24 mouse cellular contexts compared by ENCODE assay signal in the genomic region with DNA sequence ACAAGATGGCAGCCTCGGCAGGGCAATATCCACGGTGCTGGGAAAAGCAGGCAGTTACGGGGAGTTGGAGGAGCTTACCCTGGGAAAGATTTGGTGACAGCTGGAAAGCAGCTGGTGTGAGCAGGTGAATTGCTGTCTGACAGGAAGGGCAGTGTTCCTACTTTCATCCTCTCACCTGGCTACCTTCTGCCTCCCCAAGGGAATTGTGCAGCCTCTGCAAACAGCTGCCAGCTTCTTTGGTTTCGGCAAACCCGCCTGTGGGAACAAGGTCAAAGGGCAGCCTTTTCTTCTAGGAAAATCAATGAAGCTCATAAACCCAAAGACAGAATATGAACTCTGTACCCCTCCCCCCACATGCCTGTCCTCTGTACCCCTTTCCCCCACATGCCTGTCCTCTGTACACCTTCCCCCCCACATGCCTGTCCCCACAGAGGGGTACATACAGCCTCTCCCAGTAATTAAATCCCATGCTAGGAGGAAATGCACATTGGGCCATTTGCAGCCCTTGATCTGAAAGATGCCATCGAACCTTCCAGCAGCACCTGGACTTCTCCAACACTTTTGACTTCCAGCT.
A peak's percentile ranks its signal among the peaks of the same experiment; 100 is the strongest.
DNase-seq lines count a peak whose midpoint lies in the region; ATAC-seq and TF ChIP-seq lines count a peak whose summit lies in the region.
"Had no signal": no experiment of that assay in that cellular context is flagged by ENCODE, and none has a peak within 500 bp of the region (broad histone marks: within the 10 kb centered on the region; RNA-seq: fewer than 3 reads in every experiment).

No protein-coding gene starts in this region.

- TF ChIP-seq CTCF in kidney, adult 2 months (conservative IDR thresholded peaks at IDR 0.05; ENCODE audit: insufficient read depth, insufficient read length, low read depth, low read length) = no peak

- no peaks in the 10 kb centered on the region for H3K27me3 ChIP-seq in kidney, adult 2 months (replicated peaks; ENCODE audit: control insufficient read depth, insufficient read depth, low read length)
- no peaks in the 10 kb centered on the region for H3K27me3 ChIP-seq in kidney, embryonic 15.5 days
- H3K27me3 ChIP-seq in embryonic facial prominence, embryonic 10.5 days (replicated peaks; ENCODE audit: low read depth, poor library complexity, severe bottlenecking) = no peaks in the 10 kb centered on the region
- H3K27me3 ChIP-seq in limb, embryonic 10.5 days (ENCODE audit: low read depth, poor library complexity, severe bottlenecking) = no peaks in the 10 kb centered on the region
- H3K27me3 ChIP-seq: embryonic facial prominence, embryonic 13.5 days; lung, embryonic 15.5 days; midbrain, embryonic 12.5 days had no signal

- peak; percentile 16 for DNase-seq in embryo, embryonic 10 days (ENCODE audit: low spot score)
- no peak for DNase-seq in embryo, embryonic 9.5 days (ENCODE audit: extremely low spot score)
- peak; percentile 80 for DNase-seq in kidney, adult 2 months
- peak; percentile 18 for DNase-seq in embryonic facial prominence, embryonic 10.5 days (ENCODE audit: low spot score)
- peak; percentile 51 for DNase-seq in limb, embryonic 10.5 days (ENCODE audit: low spot score)
- no peak for DNase-seq in gastrocnemius, postnatal 14 days
- no peak for DNase-seq in cerebellum, postnatal 4 days (ENCODE audit: low spot score in 2 of 2)
- DNase-seq: adrenal gland, postnatal 10 days; cerebellum, adult 2 months; cerebellum, postnatal 36 days; gastrocnemius, postnatal 10 days; heart, adult 11 months; kidney, postnatal 25 days; layer of hippocampus, postnatal 36 days; lung, postnatal 4 days; thymus, adult 18-20 months had no signal

- no peak overlapping the region for H3K27ac ChIP-seq in kidney, adult 2 months (ENCODE audit: insufficient read depth, low read depth, low read length)
- H3K27ac ChIP-seq in kidney, embryonic 15.5 days = no peak overlapping the region
- no peak overlapping the region for H3K27ac ChIP-seq in embryonic facial prominence, embryonic 10.5 days (replicated peaks)
- H3K27ac ChIP-seq in limb, embryonic 10.5 days = peak overlapping the region; percentile 26; the same call in 1 of the 2 replicates
- H3K27ac ChIP-seq: embryonic facial prominence, embryonic 13.5 days; liver, embryonic 15.5 days; lung, embryonic 15.5 days; midbrain, embryonic 12.5 days; neural tube, embryonic 15.5 days had no signal

- no peak overlapping the region for H3K9ac ChIP-seq in kidney, embryonic 15.5 days
- H3K9ac ChIP-seq: embryonic facial prominence, embryonic 13.5 days; liver, embryonic 15.5 days; lung, embryonic 15.5 days; midbrain, embryonic 12.5 days; neural tube, embryonic 15.5 days had no signal

- TF ChIP-seq POLR2A in kidney, adult 2 months (IDR thresholded peaks at IDR 0.05; ENCODE audit: low read depth, low read length) = no peak

- H3K4me3 ChIP-seq in kidney, adult 2 months (ENCODE audit: insufficient read depth, low read depth, low read length) = no peak overlapping the region
- no peak overlapping the region for H3K4me3 ChIP-seq in kidney, embryonic 15.5 days (replicated peaks)
- H3K4me3 ChIP-seq in embryonic facial prominence, embryonic 10.5 days = no peak overlapping the region
- no peak overlapping the region for H3K4me3 ChIP-seq in limb, embryonic 10.5 days
- H3K4me3 ChIP-seq: embryonic facial prominence, embryonic 13.5 days; liver, embryonic 15.5 days; lung, embryonic 15.5 days; midbrain, embryonic 12.5 days; neural tube, embryonic 15.5 days had no signal

- ATAC-seq in kidney, embryonic 15.5 days (replicated peaks; ENCODE audit: low FRiP score) = no peak
- ATAC-seq: forebrain, embryonic 14.5 days had no signal

- H3K36me3 ChIP-seq in kidney, adult 2 months (ENCODE audit: control insufficient read depth, insufficient read depth, low read length) = no peaks in the 10 kb centered on the region
- H3K36me3 ChIP-seq in kidney, embryonic 15.5 days = no peaks in the 10 kb centered on the region
- H3K36me3 ChIP-seq in embryonic facial prominence, embryonic 10.5 days (replicated peaks) = no peaks in the 10 kb centered on the region
- no peaks in the 10 kb centered on the region for H3K36me3 ChIP-seq in limb, embryonic 10.5 days
- H3K36me3 ChIP-seq: embryonic facial prominence, embryonic 13.5 days; liver, embryonic 15.5 days; lung, embryonic 15.5 days; midbrain, embryonic 12.5 days; neural tube, embryonic 15.5 days had no signal

- no peak overlapping the region for H3K4me2 ChIP-seq in kidney, embryonic 15.5 days
- H3K4me2 ChIP-seq: embryonic facial prominence, embryonic 13.5 days; heart, embryonic 11.5 days; liver, embryonic 15.5 days; lung, embryonic 15.5 days; midbrain, embryonic 12.5 days; neural tube, embryonic 15.5 days had no signal

- intact Hi-C loops in gastrocnemius, postnatal 14 days (cut with DNase I; ENCODE audit: low total_unique reads) = no loop called here

- H3K9me3 ChIP-seq in kidney, embryonic 15.5 days (replicated peaks) = no peaks in the 10 kb centered on the region
- H3K9me3 ChIP-seq in embryonic facial prominence, embryonic 10.5 days = no peaks in the 10 kb centered on the region
- no peaks in the 10 kb centered on the region for H3K9me3 ChIP-seq in limb, embryonic 10.5 days (replicated peaks)
- H3K9me3 ChIP-seq: embryonic facial prominence, embryonic 13.5 days; liver, embryonic 15.5 days; lung, embryonic 15.5 days; midbrain, embryonic 12.5 days; neural tube, embryonic 15.5 days had no signal

- 47% methylated on average over 6 of the region's 6 CpGs for WGBS in kidney, adult 2 months
- 41% methylated on average over 6 of the region's 6 CpGs for WGBS in kidney, embryonic 15.5 days
- WGBS in embryonic facial prominence, embryonic 10.5 days = 54% methylated on average over 6 of the region's 6 CpGs
- WGBS in limb, embryonic 10.5 days = 63% methylated on average over 6 of the region's 6 CpGs

- H3K4me1 ChIP-seq in kidney, adult 2 months (ENCODE audit: control insufficient read depth, insufficient read depth, low read length) = no peaks in the 10 kb centered on the region
- no peaks in the 10 kb centered on the region for H3K4me1 ChIP-seq in kidney, embryonic 15.5 days
- H3K4me1 ChIP-seq in embryonic facial prominence, embryonic 10.5 days = peaks cover 10% of the 10 kb centered on the region
- H3K4me1 ChIP-seq in limb, embryonic 10.5 days = peaks cover 13% of the 10 kb centered on the region
- H3K4me1 ChIP-seq: embryonic facial prominence, embryonic 13.5 days; liver, embryonic 15.5 days; lung, embryonic 15.5 days; neural tube, embryonic 15.5 days had no signal

Comparison
In these comparisons a context has a peak if more than half of its experiments do, and no peak if none do; other contexts are left out.
1. DNase-seq: peak in embryo, embryonic 10 days (single experiment), kidney, adult 2 months (single experiment), embryonic facial prominence, embryonic 10.5 days (single experiment) and limb, embryonic 10.5 days (single experiment); none in embryo, embryonic 9.5 days (single experiment), gastrocnemius, postnatal 14 days (single experiment) and cerebellum, postnatal 4 days (0 of 2).